Mouse (Mus musculus) MEL (cell line): ENCODE measurements around the gene Ipo13. TPM values are rescaled to one million over a fixed set of nuclear protein-coding genes. Genes with fewer than 3 reads are reported as not detected.

Experiments used
- DNase-seq: peaks from one replicate; pipeline ENCODE4 v3.0.0; 2011; ENCODE audit warnings: low read depth, low spot score
- H3K27ac ChIP-seq: 2 replicates; pipeline ENCODE4 v1.5.1; 2012; ENCODE audit warnings: low read depth, mild to moderate bottlenecking, control low read depth, low read length, moderate library complexity; ENCODE audit not compliant: control insufficient read depth
- H3K27me3 ChIP-seq, 2 experiments: fragments of 150-350 bp in 1 of 2; sonication (generic) in 1 of 2; 2 replicates each; pipeline ENCODE4 v1.6.1; 2012; ENCODE audit warnings: low read length in 2 of 2, mild to moderate bottlenecking in 2 of 2, improper control_type of control experiment in 1 of 2, moderate library complexity in 1 of 2; ENCODE audit not compliant: insufficient read depth in 2 of 2, control insufficient read depth in 1 of 2
- H3K36me3 ChIP-seq, 2 experiments: 2 replicates each; pipeline ENCODE4 v1.6.1; 2012 to 2014; ENCODE audit warnings: low read length in 2 of 2, improper control_type of control experiment in 1 of 2, inconsistent platforms in 1 of 2, mild to moderate bottlenecking in 1 of 2; ENCODE audit not compliant: insufficient read depth in 2 of 2, control insufficient read depth in 1 of 2
- H3K4me1 ChIP-seq, 2 experiments: fragments of 150-350 bp in 1 of 2; sonication (generic) in 1 of 2; 2 replicates each; pipeline ENCODE4 v1.6.1; 2012; ENCODE audit warnings: low read length in 2 of 2, improper control_type of control experiment in 1 of 2, mild to moderate bottlenecking in 1 of 2; ENCODE audit not compliant: insufficient read depth in 2 of 2, control insufficient read depth in 1 of 2
- H3K4me3 ChIP-seq, 2 experiments: fragments of 150-350 bp in 1 of 2; sonication (generic) in 1 of 2; 2 replicates each; pipeline ENCODE4 v1.5.1; 2012; ENCODE audit warnings: low read depth in 2 of 2, low read length in 2 of 2, mild to moderate bottlenecking in 2 of 2, moderate library complexity in 2 of 2, control low read depth in 1 of 2, improper control_type of control experiment in 1 of 2; ENCODE audit not compliant: control insufficient read depth in 1 of 2, insufficient read depth in 1 of 2
- H3K79me2 ChIP-seq: 2 replicates; pipeline ENCODE4 v1.6.1; 2012; ENCODE audit warnings: mild to moderate bottlenecking, low read length, moderate library complexity; ENCODE audit not compliant: control insufficient read depth, poor library complexity, insufficient read depth
- H3K9ac ChIP-seq: 2 replicates; pipeline ENCODE4 v1.6.1; 2012; ENCODE audit warnings: low read depth, mild to moderate bottlenecking, control low read depth, low read length, moderate library complexity; ENCODE audit not compliant: control insufficient read depth, poor library complexity, severe bottlenecking
- H3K9me3 ChIP-seq: fragments of 150-350 bp; sonication (generic); replicated peaks from 2 replicates; pipeline ENCODE4 v1.6.1; 2012; ENCODE audit warnings: mild to moderate bottlenecking, low read length, improper control_type of control experiment, moderate library complexity; ENCODE audit not compliant: insufficient read depth
- CHD2 ChIP-seq: IDR thresholded peaks from 2 replicates; pipeline ENCODE4 v1.6.1; 2011; ENCODE audit warnings: low read length, improper control_type of control experiment
- EP300 ChIP-seq, 2 experiments: IDR thresholded peaks; 2 replicates each; pipeline ENCODE4 v1.6.1; 2011; ENCODE audit warnings: improper control_type of control experiment in 2 of 2, low read length in 2 of 2, low read depth in 1 of 2, mild to moderate bottlenecking in 1 of 2
- GATA1 ChIP-seq: IDR thresholded peaks from 2 replicates; pipeline ENCODE4 v1.6.1; 2011; ENCODE audit warnings: low read depth, low read length, improper control_type of control experiment
- JUND ChIP-seq: IDR thresholded peaks from 2 replicates; pipeline ENCODE4 v1.6.1; 2011; ENCODE audit warnings: low read depth, mild to moderate bottlenecking, improper control_type of control experiment, low read length
- KAT2A ChIP-seq: conservative IDR thresholded peaks from 2 replicates; pipeline ENCODE4 v1.6.1; 2012; ENCODE audit warnings: low read depth, low read length, improper control_type of control experiment, inconsistent platforms
- MAZ ChIP-seq: IDR thresholded peaks from 2 replicates; pipeline ENCODE4 v1.6.1; 2012; ENCODE audit warnings: low read depth, mild to moderate bottlenecking, inconsistent platforms, low read length, improper control_type of control experiment
- MEF2A ChIP-seq: IDR thresholded peaks from 2 replicates; pipeline ENCODE4 v1.6.1; 2014; ENCODE audit warnings: low read depth, mild to moderate bottlenecking, inconsistent platforms, low read length, improper control_type of control experiment; ENCODE audit not compliant: poor library complexity, insufficient replicate concordance, severe bottlenecking; ENCODE audit errors: extremely low read depth
- MYC ChIP-seq: IDR thresholded peaks from 2 replicates; pipeline ENCODE4 v1.6.1; 2011; ENCODE audit warnings: low read depth, mild to moderate bottlenecking, low read length, improper control_type of control experiment, moderate library complexity
- RAD21 ChIP-seq: IDR thresholded peaks from 2 replicates; pipeline ENCODE4 v1.6.1; 2011; ENCODE audit warnings: mild to moderate bottlenecking, low read depth, low read length, improper control_type of control experiment
- SIN3A ChIP-seq: IDR thresholded peaks from 2 replicates; pipeline ENCODE4 v1.6.1; 2012; ENCODE audit warnings: low read length, improper control_type of control experiment, inconsistent platforms
- TBP ChIP-seq: IDR thresholded peaks from 2 replicates; pipeline ENCODE4 v1.8.0; 2011; ENCODE audit warnings: low read depth, low read length, improper control_type of control experiment
- USF1 ChIP-seq: IDR thresholded peaks from 2 replicates; pipeline ENCODE4 v1.6.1; 2014; ENCODE audit warnings: low read depth, mild to moderate bottlenecking, inconsistent platforms, low read length, improper control_type of control experiment, moderate library complexity
- ZC3H11A ChIP-seq: IDR thresholded peaks from 2 replicates; pipeline ENCODE4 v1.6.1; 2012; ENCODE audit warnings: low read depth, mild to moderate bottlenecking, inconsistent platforms, low read length, improper control_type of control experiment
- ZMIZ1 ChIP-seq: IDR thresholded peaks from 2 replicates; pipeline ENCODE4 v1.6.1; 2012; ENCODE audit warnings: low read depth, mild to moderate bottlenecking, inconsistent platforms, low read length, improper control_type of control experiment, moderate library complexity
- polyA plus RNA-seq, 2 experiments: library from polyadenylated mRNA; stranded (reverse) in 1 of 2; unstranded in 1 of 2; fragments of >175 nt in 1 of 2; fragments of >200 nt in 1 of 2; gene quantifications; 2 replicates each; pipeline versions ENCODE4 v1.2.1 to v1.2.4; 2012; ENCODE audit warnings: low replicate concordance in 2 of 2, low read depth in 1 of 2; ENCODE audit not compliant: insufficient read length in 2 of 2, insufficient read depth in 1 of 2, missing spikeins in 1 of 2
- total RNA-seq: library from RNA; depleted of rRNA; stranded (reverse); fragments of 300-350 nt; gene quantifications from 2 replicates; pipeline ENCODE4 v1.2.3, GENCODE M21; 2012

The Ipo13 gene
- total and polyA plus RNA-seq, 3 experiments = 39.5 to 88.0 TPM; not detected in 1

DNA sequence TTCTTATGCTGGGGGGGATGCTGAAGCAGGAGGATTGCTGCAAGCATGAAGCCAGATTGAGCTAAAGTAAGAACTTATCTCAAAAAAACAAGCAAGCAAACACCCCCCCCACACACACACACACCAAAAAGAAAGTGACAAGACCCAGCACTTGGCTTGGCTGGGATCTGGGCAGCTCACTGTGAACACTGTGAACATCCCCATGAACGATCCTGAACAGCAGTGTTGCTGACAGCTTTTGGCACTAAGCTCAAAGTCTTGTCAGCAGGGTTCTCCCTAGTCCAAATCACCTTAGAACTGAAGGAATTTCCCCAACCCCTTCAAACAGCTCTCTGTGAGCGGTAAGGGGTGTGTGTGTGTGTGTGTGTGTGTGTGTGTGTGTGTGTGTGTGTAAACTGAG, 8.7 kb upstream of the Ipo13 start:
- Histone ChIP-seq H3K9me3 (no peaks in the 10 kb centered on the region), H3K9ac (no peak overlapping the region), H3K27me3 (no peaks in the 10 kb centered on the region), H3K27ac (no peak overlapping the region), H3K36me3 (peaks cover 0 to 14% of the 10 kb centered on the region in 2 experiments; a peak in 2 of 4 replicates), H3K4me3 (no peak overlapping the region), H3K79me2 (no peaks in the 10 kb centered on the region), H3K4me1 (peaks cover 7 to 27% of the 10 kb centered on the region in 2 experiments)
- no peak for TF ChIP-seq KAT2A
- no peak for TF ChIP-seq ZMIZ1
- no peak for TF ChIP-seq MYC
- no peak for TF ChIP-seq ZC3H11A
- no peak for TF ChIP-seq JUND
- TF ChIP-seq CHD2 = no peak
- no peak for TF ChIP-seq RAD21
- no peak for TF ChIP-seq MAZ
- no peak for TF ChIP-seq USF1
- no peak for DNase-seq

DNA sequence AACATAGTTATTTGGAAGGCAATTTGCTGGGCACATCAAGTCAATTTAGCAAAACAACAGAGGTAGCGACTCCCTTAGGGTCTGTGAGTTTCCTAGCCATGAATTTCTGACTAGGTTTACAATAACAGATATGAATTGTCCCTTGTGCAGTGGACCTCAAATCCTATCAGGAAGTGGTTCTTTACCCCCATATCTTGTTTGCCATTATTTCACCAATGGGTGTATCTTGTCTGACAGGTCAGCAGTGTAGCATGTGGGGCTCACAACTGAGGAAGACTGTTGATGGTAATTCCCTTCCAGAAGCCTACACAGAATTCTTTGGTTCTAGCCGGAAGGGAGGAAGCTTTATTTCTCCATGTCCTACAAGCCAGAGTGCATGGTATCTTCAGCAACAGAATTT, 6.6 kb upstream of the Ipo13 start:
- DNase-seq = peak; percentile 36
- Histone ChIP-seq H3K79me2 (no peaks in the 10 kb centered on the region), H3K36me3 (peaks cover 0 to 28% of the 10 kb centered on the region in 2 experiments; a peak in 2 of 4 replicates), H3K27ac (no peak overlapping the region), H3K27me3 (no peaks in the 10 kb centered on the region), H3K4me1 (peaks cover 16 to 33% of the 10 kb centered on the region in 2 experiments), H3K9me3 (no peaks in the 10 kb centered on the region), H3K9ac (no peak overlapping the region), H3K4me3 (no peak overlapping the region)
- TF ChIP-seq SIN3A (0 out of 2 replicates have a peak, but pooled peaks have one; percentile 17), MEF2A (no peak), CHD2 (no peak), RAD21 (no peak), GATA1 (0 out of 2 replicates have a peak, but pooled peaks have one; percentile 24), EP300 (IDR thresholded peaks at IDR 0.05; ENCODE audit: low read depth in 1 of 2, low read length in 2 of 2) (peak in 1 of 2 experiments; percentile 60; a peak in 2 of 4 replicates)

DNA sequence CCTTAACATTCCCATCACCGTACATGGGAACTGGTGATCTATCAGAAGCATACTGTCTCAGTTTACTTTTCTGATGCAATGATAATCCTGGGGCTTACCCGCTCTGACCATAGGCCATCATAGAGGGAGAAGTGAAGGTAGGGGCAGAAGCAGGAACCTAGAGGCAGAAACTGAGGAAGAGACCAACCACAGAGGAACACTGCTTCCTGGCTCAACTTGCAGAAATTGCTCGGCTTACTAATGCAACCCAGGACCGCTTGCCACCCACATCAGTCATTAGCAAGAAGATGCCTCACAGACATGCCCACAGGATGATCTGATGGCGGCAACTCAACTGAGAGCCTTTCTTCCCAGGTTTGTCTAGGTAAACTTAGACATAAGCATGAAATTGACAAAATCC, 4.0 kb upstream of the Ipo13 start:
- H3K27ac ChIP-seq = peak overlapping the region; percentile 80
- H3K9ac ChIP-seq = peak overlapping the region; percentile 61
- peak overlapping the region; percentile 4 to 42; a peak in 1 of 4 replicates for H3K4me3 ChIP-seq
- peaks cover 16 to 36% of the 10 kb centered on the region in 2 experiments for H3K4me1 ChIP-seq
- peaks cover 11% of the 10 kb centered on the region for H3K79me2 ChIP-seq
- H3K9me3 ChIP-seq = no peaks in the 10 kb centered on the region
- TF ChIP-seq TBP = peak; percentile 58
- no peak for TF ChIP-seq CHD2
- no peak for TF ChIP-seq MAZ
- H3K27me3 ChIP-seq = no peaks in the 10 kb centered on the region
- peak; percentile 56 for DNase-seq
- peaks cover 0 to 31% of the 10 kb centered on the region in 2 experiments; a peak in 2 of 4 replicates for H3K36me3 ChIP-seq
